Mouse (Mus musculus) central nervous system, embryonic 14 days (tissue): ENCODE measurements around the gene Ext2. TPM values are rescaled to one million over a fixed set of nuclear protein-coding genes. Genes with fewer than 3 reads are reported as not detected.

Experiments used
- polyA plus RNA-seq: library from polyadenylated mRNA; depleted of rRNA; stranded (reverse); fragments of >200 nt; gene quantifications from 2 replicates; pipeline ENCODE4 v1.2.3, GENCODE M21; 2012; rRNA removed

Ext2 gene
- 41.7 and 51.9 TPM in 2 replicates for polyA plus RNA-seq

DNA sequence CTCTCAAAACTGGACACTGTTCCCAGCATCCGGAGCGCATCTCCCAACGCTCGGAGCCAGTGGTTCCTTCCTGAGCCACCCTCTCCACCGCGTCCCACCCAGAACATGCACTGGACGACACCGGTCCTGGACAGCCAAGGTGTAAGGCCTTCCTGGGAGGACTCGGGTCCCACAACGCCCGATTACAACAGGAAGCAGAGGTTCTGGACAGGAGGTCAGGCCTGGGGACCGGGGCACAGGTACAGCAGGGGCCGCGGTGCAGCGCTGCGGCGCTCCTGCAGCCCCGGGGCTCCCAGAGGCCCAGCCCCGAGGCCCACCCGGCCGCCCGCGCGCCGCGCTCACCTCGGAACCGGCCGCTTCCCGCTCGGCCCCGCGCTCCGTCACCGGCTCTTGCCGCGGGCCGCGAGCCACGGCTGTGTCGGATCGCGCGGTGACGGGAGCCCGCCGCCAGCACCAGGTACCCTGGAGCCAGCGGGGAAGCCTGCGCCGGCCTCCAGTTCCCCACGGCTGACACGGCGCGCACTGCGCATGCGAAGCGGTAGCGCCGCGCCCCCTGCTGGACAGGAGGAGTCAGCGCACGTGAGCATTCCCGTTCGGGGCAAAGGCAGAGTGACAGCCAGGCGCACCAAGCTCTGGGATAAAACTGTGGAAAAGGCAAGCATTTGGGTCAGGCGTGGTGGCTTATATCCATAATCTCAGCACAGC is at the start of gene Ext2:
Gene Ext2 (minus strand): TSS at position 524 of the 705 bp plus-strand sequence.

DNA sequence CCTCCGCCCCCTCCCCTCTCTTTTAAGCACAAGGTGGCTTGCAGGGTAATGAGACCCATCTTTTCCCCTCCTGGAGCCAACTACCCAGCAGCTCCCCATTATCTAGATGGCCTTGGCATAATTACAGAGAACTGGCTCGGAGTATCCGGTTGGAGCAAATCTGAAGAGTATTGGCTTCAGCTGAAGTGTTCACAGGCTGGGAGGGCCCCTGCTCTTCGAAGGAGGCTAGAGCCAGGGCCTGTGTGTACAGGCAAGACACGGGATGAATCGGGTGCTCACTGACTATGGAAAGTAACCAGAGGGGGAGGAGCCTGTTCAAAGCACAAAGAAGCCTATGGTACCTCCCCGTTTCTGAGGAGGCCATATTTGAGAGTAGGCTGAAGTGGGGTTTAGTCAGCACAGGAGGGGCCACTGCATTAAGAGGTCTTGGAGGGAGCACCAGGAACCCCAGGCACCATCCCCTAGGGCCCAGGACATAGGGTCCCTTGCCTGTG is 46.8 kb upstream of the Ext2 start, which contains the start of gene Accsl:
Gene Accsl (minus strand): TSS at position 51 of the 494 bp plus-strand sequence.

GRCm38 (mm10) chr2:93849505-93850089 is 27.2 kb upstream of the Ext2 start, which contains the start of gene Accs:
TSS of gene Accs (minus strand) at chr2:93849943.

Other genes starting within 250 kb of the Ext2 start
- gene Alx4, start 180.2 kb downstream of the Ext2 start, polyA plus RNA-seq, result 2.6 and 4.4 TPM in 2 replicates
- 26.8 and 27.5 TPM in 2 replicates for gene Accs, start 27.4 kb upstream of the Ext2 start, polyA plus RNA-seq
- 0.45 and 0.55 TPM in 2 replicates for gene Accsl, start 46.6 kb upstream of the Ext2 start, polyA plus RNA-seq
- gene Gm13889, start 134.6 kb upstream of the Ext2 start, polyA plus RNA-seq, result 29.7 and 47.7 TPM in 2 replicates
- gene Gm27027, start 173.8 kb upstream of the Ext2 start, polyA plus RNA-seq, result 0.23 TPM in 1 of 2 replicates, not detected in the other
- gene Alkbh3, start 188.2 kb upstream of the Ext2 start, polyA plus RNA-seq, result 56.4 and 63.1 TPM in 2 replicates